Mouse (Mus musculus): Measurements from ENCODE around the gene Lsr.
"Not testable (repeated sequence)": the region's sequence is repeated elsewhere in the genome, so short reads cannot be mapped to it uniquely, and the experiment has no call there.

The Lsr gene

GRCm38 (mm10) chr7:30962862-30963261, 10.4 kb downstream of the Lsr start:
- no peak for DNase-seq (ENCODE audit: low spot score in 2 of 2)

GRCm38 (mm10) chr7:30959786-30960349, 13.4 kb downstream of the Lsr start:
- no peak for DNase-seq (ENCODE audit: low spot score in 2 of 2)

- no peak for DNase-seq (ENCODE audit: low spot score in 2 of 2)
Observed at GRCm38 (mm10) chr7:30958866-30959487, 14.3 kb downstream of the Lsr start.

GRCm38 (mm10) chr7:30958109-30958865, 15.0 kb downstream of the Lsr start:
- DNase-seq (ENCODE audit: low spot score in 2 of 2) = no peak

GRCm38 (mm10) chr7:30957367-30957783, 15.9 kb downstream of the Lsr start:
- DNase-seq (ENCODE audit: low spot score in 2 of 2) = peak; percentile 93 to 95

- peak; percentile 72 for DNase-seq (ENCODE audit: low spot score in 2 of 2)
Observed at GRCm38 (mm10) chr7:30956756-30957366, 16.4 kb downstream of the Lsr start, which contains the start of gene Usf2. Usf2 (minus strand) TSS chr7:30956803.

- peak in 1 of 2 experiments; percentile 36 for DNase-seq (ENCODE audit: low spot score in 2 of 2)
Observed at GRCm38 (mm10) chr7:30956357-30956751, 16.9 kb downstream of the Lsr start.

- peak; percentile 77 to 85 for DNase-seq (ENCODE audit: low spot score in 2 of 2)
Observed at GRCm38 (mm10) chr7:30955584-30956356, 17.5 kb downstream of the Lsr start.

GRCm38 (mm10) chr7:30954971-30955520, 18.2 kb downstream of the Lsr start:
- DNase-seq (ENCODE audit: low spot score in 2 of 2) = no peak

- no peak for DNase-seq (ENCODE audit: low spot score in 2 of 2)
Observed at GRCm38 (mm10) chr7:30954036-30954435, 19.2 kb downstream of the Lsr start.

GRCm38 (mm10) chr7:30953459-30953858, 19.8 kb downstream of the Lsr start:
- no peak for DNase-seq (ENCODE audit: low spot score in 2 of 2)

- DNase-seq (ENCODE audit: low spot score in 2 of 2) = no peak
Observed at GRCm38 (mm10) chr7:30952441-30953265, 20.6 kb downstream of the Lsr start.

GRCm38 (mm10) chr7:30949902-30950301, 23.4 kb downstream of the Lsr start:
- not testable (repeated sequence) for DNase-seq (ENCODE audit: low spot score in 2 of 2)

- no peak for DNase-seq (ENCODE audit: low spot score in 2 of 2)
Observed at GRCm38 (mm10) chr7:30945876-30946275, 27.4 kb downstream of the Lsr start.

- not testable (repeated sequence) for DNase-seq (ENCODE audit: low spot score in 2 of 2)
Observed at GRCm38 (mm10) chr7:30945466-30945865, 27.8 kb downstream of the Lsr start.

- DNase-seq (ENCODE audit: low spot score in 2 of 2) = not testable (repeated sequence)
Observed at GRCm38 (mm10) chr7:30944706-30945105, 28.6 kb downstream of the Lsr start.

GRCm38 (mm10) chr7:30943909-30944635, 29.2 kb downstream of the Lsr start, which contains the start of gene Hamp:
Hamp (minus strand) TSS chr7:30944032.
- no peak for DNase-seq (ENCODE audit: low spot score in 2 of 2)

GRCm38 (mm10) chr7:30942365-30942764, 30.9 kb downstream of the Lsr start:
- DNase-seq (ENCODE audit: low spot score in 2 of 2) = not testable (repeated sequence)

GRCm38 (mm10) chr7:30940070-30940469, 33.2 kb downstream of the Lsr start:
- not testable (repeated sequence) for DNase-seq (ENCODE audit: low spot score in 2 of 2)
